Mouse (Mus musculus) midbrain, embryonic 14.5 days (tissue): ENCODE measurements around the gene Klra10. TPM values are rescaled to one million over a fixed set of nuclear protein-coding genes. Genes with fewer than 3 reads are reported as not detected.
"Not testable (repeated sequence)": the region's sequence is repeated elsewhere in the genome, so short reads cannot be mapped to it uniquely, and the experiment has no call there.

Source experiments
- ATAC-seq: fragments of 200-750 bp; cut with Nextera tagmentation; 2 replicates; pipeline ENCODE4 v1.8.0; 2017; ENCODE audit warnings: moderate number of reproducible peaks, moderate library complexity; ENCODE audit not compliant: low FRiP score, low TSS enrichment
- DNase-seq: peaks from one replicate; pipeline ENCODE4 v3.0.0-alpha.2; 2015
- H3K27ac ChIP-seq: fragments of 300-500 bp; sonication (generic); replicated peaks from 2 replicates; pipeline ENCODE4 v1.5.1; 2014; ENCODE audit warnings: mild to moderate bottlenecking, low read depth, low read length, moderate library complexity
- H3K27me3 ChIP-seq: fragments of 300-500 bp; sonication (generic); 2 replicates; pipeline ENCODE4 v1.6.1; 2014; ENCODE audit warnings: low read length, control low read depth, mixed read lengths; ENCODE audit not compliant: control insufficient read depth, insufficient read depth
- H3K36me3 ChIP-seq: fragments of 300-500 bp; sonication (generic); 2 replicates; pipeline ENCODE4 v1.6.1; 2014; ENCODE audit warnings: low read length, control low read depth; ENCODE audit not compliant: control insufficient read depth, insufficient read depth
- H3K4me1 ChIP-seq: fragments of 300-500 bp; sonication (generic); 2 replicates; pipeline ENCODE4 v1.6.1; 2014; ENCODE audit warnings: mild to moderate bottlenecking, antibody characterized with exemption, low read length, control low read depth; ENCODE audit not compliant: control insufficient read depth, insufficient read depth
- H3K4me2 ChIP-seq: fragments of 300-500 bp; sonication (generic); 2 replicates; pipeline ENCODE4 v1.6.1; 2014; ENCODE audit warnings: mild to moderate bottlenecking, low read length, moderate library complexity
- H3K4me3 ChIP-seq: fragments of 300-500 bp; sonication (generic); replicated peaks from 2 replicates; pipeline ENCODE4 v1.5.1; 2014; ENCODE audit warnings: low read depth, low read length
- H3K9ac ChIP-seq: fragments of 300-500 bp; sonication (generic); replicated peaks from 2 replicates; pipeline ENCODE4 v1.6.1; 2014; ENCODE audit warnings: mild to moderate bottlenecking, low read length, moderate library complexity
- H3K9me3 ChIP-seq: fragments of 300-500 bp; sonication (generic); 2 replicates; pipeline ENCODE4 v1.6.1; 2016; ENCODE audit warnings: low read length, control low read depth, mixed read lengths; ENCODE audit not compliant: control insufficient read depth
- WGBS: fragments of 180-500 bp; shearing (Covaris S2); extraction: QIAGEN DNeasy Blood & Tissue Kit; methylation state at CpG from one replicate; pipeline ENCODE4 v1.1.7; 2014; 5-methylcytosine and 5-hydroxymethylcytosine counted together
- polyA plus RNA-seq: library from polyadenylated mRNA; unstranded; fragments of >200 nt; fragmentation: Nextera tagmentation; extraction: Ambion mirVana; gene quantifications from 2 replicates; pipeline ENCODE4 v1.2.1, GENCODE M21; 2014

Klra10 gene
- polyA plus RNA-seq: not detected in 2 replicates

- not testable (repeated sequence) for H3K36me3 ChIP-seq, H3K9ac ChIP-seq, H3K4me2 ChIP-seq, H3K27ac ChIP-seq, H3K4me3 ChIP-seq, DNase-seq, H3K27me3 ChIP-seq, ATAC-seq, H3K4me1 ChIP-seq, H3K9me3 ChIP-seq
- 67% methylated on average over 1 of the region's 1 CpGs for whole genome bisulfite sequencing
Measured at GRCm38 (mm10) chr6:130281828-130282227, at the start of gene Klra10. TSS of gene Klra10 (minus strand) at chr6:130281928.

DNA sequence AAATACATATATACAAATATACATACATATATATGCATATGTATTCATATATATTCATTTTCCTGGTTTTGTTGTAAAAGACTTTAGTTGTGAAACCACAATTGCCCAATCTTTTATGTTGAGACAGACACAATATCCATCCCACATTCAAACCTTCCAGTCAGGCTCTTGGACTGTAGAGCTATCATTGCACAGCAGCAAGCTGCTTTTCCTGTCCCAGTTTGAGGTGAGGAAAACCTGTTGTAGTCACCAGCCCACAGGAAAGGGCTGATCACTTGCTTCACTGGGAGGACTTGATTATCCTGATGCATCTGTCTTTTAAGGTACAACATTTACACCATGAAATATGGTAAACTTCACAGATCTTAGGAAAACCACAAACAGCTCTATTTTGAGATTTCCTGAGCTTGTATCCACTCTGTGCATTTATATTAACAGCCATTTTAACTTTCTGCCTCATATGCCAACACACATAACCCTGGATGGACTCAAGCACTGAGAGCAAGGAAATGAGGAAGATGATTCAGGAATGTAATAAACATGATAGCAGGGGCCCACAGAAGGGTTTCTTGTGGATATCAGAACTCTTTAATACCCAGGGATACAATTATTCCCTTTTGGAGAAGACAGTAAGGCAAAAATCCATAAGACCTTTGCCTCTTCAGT is 6.4 kb upstream of the Klra10 start:
- no peaks in the 10 kb centered on the region for H3K36me3 ChIP-seq
- no peaks in the 10 kb centered on the region for H3K27me3 ChIP-seq
- ATAC-seq: no peak

DNA sequence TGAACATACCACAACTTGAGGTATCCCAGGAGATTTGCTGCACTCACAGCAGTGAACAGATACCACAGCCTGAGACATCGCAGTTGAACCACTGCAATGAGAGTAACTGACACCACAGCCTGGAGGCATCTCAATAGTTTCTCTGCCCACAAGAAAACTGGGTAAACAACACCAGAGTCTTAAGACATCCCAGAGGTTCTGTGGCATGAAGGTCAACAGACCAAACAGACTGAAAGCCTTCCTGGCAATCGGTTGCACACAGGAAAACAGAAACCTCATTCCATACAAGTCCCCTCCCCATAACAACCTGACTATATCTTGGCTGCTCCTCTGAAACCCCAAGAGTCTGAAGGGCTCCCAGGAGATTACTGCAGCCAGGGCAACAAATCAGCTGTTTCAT is 26.4 kb downstream of the Klra10 start:
- peaks cover 6% of the 10 kb centered on the region; the same call in 1 of the 2 replicates for H3K9me3 ChIP-seq
- 80% methylated on average over 2 of the region's 2 CpGs for WGBS
- no peak for ATAC-seq
- no peak overlapping the region for H3K9ac ChIP-seq
- H3K36me3 ChIP-seq: no peaks in the 10 kb centered on the region
- no peaks in the 10 kb centered on the region for H3K4me1 ChIP-seq
- no peak overlapping the region for H3K27ac ChIP-seq
- no peak overlapping the region for H3K4me2 ChIP-seq
- DNase-seq: no peak
- H3K4me3 ChIP-seq: no peak overlapping the region
- H3K27me3 ChIP-seq: no peaks in the 10 kb centered on the region

More for the DNA sequence above, 6.4 kb upstream of the Klra10 start:
- no peak overlapping the region for H3K4me2 ChIP-seq
- 0 out of 2 replicates have a peak, but pooled peaks cover 2% of the 10 kb centered on the region for H3K9me3 ChIP-seq
- H3K4me3 ChIP-seq: no peak overlapping the region
- no peak overlapping the region for H3K27ac ChIP-seq
- DNase-seq: no peak
- no peaks in the 10 kb centered on the region for H3K4me1 ChIP-seq
- no peak overlapping the region for H3K9ac ChIP-seq

GRCm38 (mm10) chr6:130237536-130237935 is 44.2 kb downstream of the Klra10 start:
- whole genome bisulfite sequencing: 76% methylated on average over 2 of the region's 2 CpGs
- Histone ChIP-seq H3K4me3 (no peak overlapping the region), H3K9ac (no peak overlapping the region), H3K4me1 (no peaks in the 10 kb centered on the region), H3K27ac (no peak overlapping the region), H3K27me3 (no peaks in the 10 kb centered on the region), H3K36me3 (no peaks in the 10 kb centered on the region), H3K9me3 (no peaks in the 10 kb centered on the region), H3K4me2 (no peak overlapping the region)
- ATAC-seq (no peak), DNase-seq (no peak)

DNA sequence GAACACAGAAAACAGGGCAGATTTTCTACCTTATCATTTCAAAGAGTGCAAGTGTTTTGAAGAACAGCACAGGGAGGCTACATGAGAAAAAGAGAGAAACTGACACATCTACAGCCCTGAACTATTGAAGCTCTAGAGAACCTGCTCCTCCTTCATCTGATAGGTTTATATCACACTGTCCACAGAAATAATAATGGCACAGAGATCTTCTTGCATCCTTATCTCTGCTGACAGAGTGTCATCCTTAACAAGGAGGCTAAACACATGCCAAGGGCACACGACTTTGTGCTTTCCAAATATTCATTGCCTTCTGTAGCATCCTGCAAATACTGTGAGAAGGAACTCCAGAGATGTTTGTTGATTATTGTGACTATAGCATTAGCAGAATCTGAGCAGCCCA is 45.1 kb downstream of the Klra10 start:
- Histone ChIP-seq H3K36me3 (no peaks in the 10 kb centered on the region), H3K27me3 (no peaks in the 10 kb centered on the region), H3K9me3 (peaks cover 4% of the 10 kb centered on the region; the same call in 1 of the 2 replicates), H3K9ac (no peak overlapping the region), H3K4me2 (no peak overlapping the region), H3K27ac (no peak overlapping the region), H3K4me1 (no peaks in the 10 kb centered on the region), H3K4me3 (no peak overlapping the region)
- no peak for DNase-seq
- WGBS: 50% methylated on average over 1 of the region's 1 CpGs
- no peak for ATAC-seq

GRCm38 (mm10) chr6:130233222-130233621 is 48.5 kb downstream of the Klra10 start, which contains the start of gene Klra7:
TSS of gene Klra7 (minus strand) at chr6:130233322.
- H3K36me3 ChIP-seq: no peaks in the 10 kb centered on the region
- H3K9ac ChIP-seq: no peak within 1 kb of the TSS
- DNase-seq (no peak), ATAC-seq (no peak)
- H3K4me2 ChIP-seq: no peak within 1 kb of the TSS
- no peaks in the 10 kb centered on the region for H3K4me1 ChIP-seq
- peaks cover 12% of the 10 kb centered on the region for H3K9me3 ChIP-seq
- no peak within 1 kb of the TSS for H3K4me3 ChIP-seq
- H3K27me3 ChIP-seq: no peaks in the 10 kb centered on the region
- no peak within 1 kb of the TSS for H3K27ac ChIP-seq

Other genes with a start within 250 kb of the Klra10 start
- not detected in 2 replicates for gene Klra4, start 214.7 kb downstream of the Klra10 start, polyA plus RNA-seq
- gene Klra8, start 152.0 kb downstream of the Klra10 start, polyA plus RNA-seq: not detected in 2 replicates
- gene Klra9, start 88.8 kb downstream of the Klra10 start, polyA plus RNA-seq: not detected in 2 replicates
- not detected in 2 replicates for gene Klra7, start 48.6 kb downstream of the Klra10 start, polyA plus RNA-seq
- gene Klra3, start 55.6 kb upstream of the Klra10 start, polyA plus RNA-seq: not detected in 2 replicates
- gene Klra1, start 104.9 kb upstream of the Klra10 start, polyA plus RNA-seq: not detected in 2 replicates